ENCODE assay signal across 9 mouse cellular contexts in genomic region chr7:133435596-133436357, GRCm38 (mm10).
DNase-seq lines count a peak whose midpoint lies in the region; ATAC-seq and TF ChIP-seq lines count a peak whose summit lies in the region.
"Had no signal": no experiment of that assay in that cellular context is flagged by ENCODE, and none has a peak within 500 bp of the region (broad histone marks: within the 10 kb centered on the region; RNA-seq: fewer than 3 reads in every experiment).

No protein-coding gene starts in this region.

- H3K36me3 ChIP-seq in midbrain, embryonic 10.5 days, result no peaks in the 10 kb centered on the region
- H3K36me3 ChIP-seq in midbrain, embryonic 16.5 days (ENCODE audit: control insufficient read depth, insufficient read depth, low read length), result no peaks in the 10 kb centered on the region
- H3K36me3 ChIP-seq in neural tube, embryonic 15.5 days, result no peaks in the 10 kb centered on the region
- H3K36me3 ChIP-seq in heart, adult 2 months (ENCODE audit: control insufficient read depth, insufficient read depth, low read length), result no peaks in the 10 kb centered on the region
- H3K36me3 ChIP-seq: embryonic facial prominence, embryonic 15.5 days; heart, embryonic 12.5 days had no signal

- H3K9me3 ChIP-seq in midbrain, embryonic 10.5 days (replicated peaks), result no peaks in the 10 kb centered on the region
- no peaks in the 10 kb centered on the region for H3K9me3 ChIP-seq in midbrain, embryonic 16.5 days (replicated peaks; ENCODE audit: control insufficient read depth, low read length, poor library complexity, severe bottlenecking)
- H3K9me3 ChIP-seq in neural tube, embryonic 15.5 days (replicated peaks), result no peaks in the 10 kb centered on the region
- H3K9me3 ChIP-seq: embryonic facial prominence, embryonic 15.5 days; heart, embryonic 12.5 days had no signal

- H3K4me3 ChIP-seq in midbrain, embryonic 10.5 days, result no peak overlapping the region
- H3K4me3 ChIP-seq in midbrain, embryonic 16.5 days (ENCODE audit: low read depth, low read length), result no peak overlapping the region
- H3K4me3 ChIP-seq in neural tube, embryonic 15.5 days (replicated peaks), result no peak overlapping the region
- no peak overlapping the region for H3K4me3 ChIP-seq in heart, adult 2 months
- H3K4me3 ChIP-seq: embryonic facial prominence, embryonic 15.5 days; heart, embryonic 12.5 days had no signal

- no peak for TF ChIP-seq POLR2A in heart, adult 2 months (IDR thresholded peaks at IDR 0.05; ENCODE audit: insufficient read depth, low read depth, low read length)

- DNase-seq in heart, adult 11 months, result peak; percentile 76
- DNase-seq in heart, adult 9 months (ENCODE audit: low spot score in 2 of 2), result no peak
- no peak for DNase-seq in midbrain, embryonic 10.5 days (ENCODE audit: low spot score)
- DNase-seq in lung, postnatal 14 days, result peak; percentile 49
- DNase-seq in heart, adult 2 months, result no peak

- peaks cover 52% of the 10 kb centered on the region for H3K4me1 ChIP-seq in midbrain, embryonic 10.5 days
- H3K4me1 ChIP-seq in midbrain, embryonic 16.5 days (ENCODE audit: control insufficient read depth, insufficient read depth, low read length), result peaks cover 8% of the 10 kb centered on the region
- H3K4me1 ChIP-seq in neural tube, embryonic 15.5 days, result peaks cover 13% of the 10 kb centered on the region
- H3K4me1 ChIP-seq in heart, adult 2 months (ENCODE audit: control insufficient read depth, insufficient read depth, low read length), result no peaks in the 10 kb centered on the region

- H3K9ac ChIP-seq in midbrain, embryonic 16.5 days (ENCODE audit: low read depth, low read length), result no peak overlapping the region
- H3K9ac ChIP-seq in neural tube, embryonic 15.5 days (replicated peaks), result no peak overlapping the region
- no peak overlapping the region for H3K9ac ChIP-seq in heart, adult 2 months (ENCODE audit: low read depth, low read length)
- H3K9ac ChIP-seq: embryonic facial prominence, embryonic 15.5 days; heart, embryonic 12.5 days had no signal

- ATAC-seq in midbrain, embryonic 16.5 days, result no peak
- ATAC-seq in neural tube, embryonic 15.5 days (ENCODE audit: low FRiP score), result no peak

- TF ChIP-seq CTCF in heart, adult 2 months (IDR thresholded peaks at IDR 0.05), result no peak

- H3K4me2 ChIP-seq in midbrain, embryonic 16.5 days (ENCODE audit: low read length), result no peak overlapping the region
- H3K4me2 ChIP-seq in neural tube, embryonic 15.5 days, result no peak overlapping the region
- H3K4me2 ChIP-seq: embryonic facial prominence, embryonic 15.5 days; heart, embryonic 12.5 days had no signal

- TF ChIP-seq EP300 in heart, adult 2 months (IDR thresholded peaks at IDR 0.05; ENCODE audit: insufficient read depth, low read depth, low read length), result no peak

- intact Hi-C loops in heart, adult 2 months (cut with DNase I), result no loop called here

- H3K27ac ChIP-seq in midbrain, embryonic 10.5 days (replicated peaks), result peak overlapping the region; percentile 38
- no peak overlapping the region for H3K27ac ChIP-seq in midbrain, embryonic 16.5 days (ENCODE audit: low read length)
- H3K27ac ChIP-seq in neural tube, embryonic 15.5 days (replicated peaks), result no peak overlapping the region
- no peak overlapping the region for H3K27ac ChIP-seq in heart, adult 2 months
- H3K27ac ChIP-seq: embryonic facial prominence, embryonic 15.5 days had no signal

- WGBS in midbrain, embryonic 10.5 days, result 60% methylated on average over 14 of the region's 14 CpGs
- WGBS in midbrain, embryonic 16.5 days, result 36% methylated on average over 14 of the region's 14 CpGs
- WGBS in neural tube, embryonic 15.5 days, result 70% methylated on average over 14 of the region's 14 CpGs
- WGBS in heart, adult 2 months, result 74% methylated on average over 14 of the region's 14 CpGs

- peaks cover 14% of the 10 kb centered on the region for H3K27me3 ChIP-seq in midbrain, embryonic 10.5 days (ENCODE audit: low read depth, poor library complexity, severe bottlenecking)
- no peaks in the 10 kb centered on the region for H3K27me3 ChIP-seq in midbrain, embryonic 16.5 days (ENCODE audit: control insufficient read depth, insufficient read depth, low read depth, low read length)
- no peaks in the 10 kb centered on the region for H3K27me3 ChIP-seq in neural tube, embryonic 15.5 days (replicated peaks)
- H3K27me3 ChIP-seq in heart, adult 2 months (ENCODE audit: control insufficient read depth, insufficient read depth, low read length), result no peaks in the 10 kb centered on the region
- H3K27me3 ChIP-seq: embryonic facial prominence, embryonic 15.5 days; heart, embryonic 12.5 days had no signal

- H3K79me2 ChIP-seq in heart, adult 2 months (replicated peaks; ENCODE audit: control insufficient read depth, insufficient read depth, low read length), result no peaks in the 10 kb centered on the region

Comparison
In these comparisons a context has a peak if more than half of its experiments do, and no peak if none do; other contexts are left out.
1. DNase-seq: peak in heart, adult 11 months (single experiment) and lung, postnatal 14 days (single experiment); none in heart, adult 9 months (0 of 2), midbrain, embryonic 10.5 days (single experiment) and heart, adult 2 months (0 of 2).